Mouse (Mus musculus): Measurements from ENCODE around the gene Prr18.

Prr18 gene

GRCm38 (mm10) chr17:8341360-8341963, 4.2 kb downstream of the Prr18 start:
- no peak for DNase-seq

DNA sequence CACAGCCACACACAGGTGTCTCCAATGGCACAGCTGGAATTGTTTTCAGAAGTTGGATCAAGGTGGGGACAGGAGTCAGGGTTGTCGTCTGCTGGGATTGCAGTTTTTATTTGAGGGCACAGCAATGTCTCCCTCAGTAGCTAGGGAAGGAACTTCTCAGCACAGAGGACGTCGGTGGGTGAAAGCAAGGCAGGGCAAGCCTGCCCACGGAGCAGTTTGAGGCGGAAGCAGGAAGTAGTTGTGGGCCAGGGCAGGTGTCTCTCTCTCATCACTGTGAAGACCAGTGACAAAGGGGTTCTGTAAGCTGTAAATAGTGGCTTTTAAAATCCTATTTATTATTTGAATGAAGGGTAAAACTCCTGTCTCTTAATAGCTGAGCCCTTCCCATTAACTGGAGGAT, 5.4 kb downstream of the Prr18 start:
- no peak for DNase-seq

DNA sequence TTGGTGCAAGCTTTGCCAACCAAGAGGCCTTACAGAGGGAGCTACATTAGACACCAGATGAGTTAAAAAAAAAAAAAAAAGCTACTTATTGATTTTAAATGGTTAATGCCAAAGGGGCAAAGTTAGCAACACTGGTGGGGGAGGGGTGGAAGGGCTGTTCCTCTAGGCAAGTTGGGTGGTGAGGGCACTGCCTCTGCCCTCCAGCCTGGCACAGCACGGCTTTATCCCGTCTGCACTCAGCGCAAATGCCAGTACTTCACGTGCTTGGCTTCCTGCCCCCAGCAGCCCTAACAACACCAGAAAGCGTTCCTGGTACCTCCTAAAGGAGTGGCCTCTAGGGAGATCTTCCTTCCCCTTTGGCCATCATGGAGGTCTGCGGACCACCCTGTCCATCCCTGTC, 6.2 kb downstream of the Prr18 start:
- peak; percentile 86 for DNase-seq

GRCm38 (mm10) chr17:8347765-8348285, 10.6 kb downstream of the Prr18 start:
- DNase-seq = no peak

GRCm38 (mm10) chr17:8348941-8349340, 11.7 kb downstream of the Prr18 start:
- DNase-seq = no peak

- no peak for DNase-seq
Measured at GRCm38 (mm10) chr17:8351088-8351487, 13.8 kb downstream of the Prr18 start.

GRCm38 (mm10) chr17:8355692-8356091, 18.4 kb downstream of the Prr18 start, which contains the start of gene T2:
Gene T2, plus strand, starts transcription at chr17:8355992.
- DNase-seq = no peak

DNA sequence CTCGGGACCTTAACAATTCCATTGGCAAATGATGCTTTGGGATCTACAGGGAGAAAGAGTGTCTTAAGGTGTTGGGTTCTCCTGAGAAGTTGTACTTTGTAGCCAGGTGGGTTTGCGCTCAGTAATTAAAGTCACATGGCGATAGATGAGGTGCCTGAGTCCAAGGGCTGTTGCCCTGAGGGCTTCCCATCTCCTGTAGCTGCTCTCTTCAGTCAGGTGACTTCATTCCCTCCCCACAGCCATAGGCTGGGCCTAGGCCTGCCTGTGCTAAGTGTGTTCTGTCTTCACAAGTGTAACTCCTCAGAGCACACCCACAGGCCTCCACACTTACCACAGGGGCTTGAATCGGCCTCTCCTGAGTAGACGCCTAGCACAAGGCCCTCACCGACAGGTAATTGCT, 20.2 kb downstream of the Prr18 start:
- DNase-seq = no peak

- no peak for DNase-seq
Measured at GRCm38 (mm10) chr17:8360876-8361275, 23.6 kb downstream of the Prr18 start.

GRCm38 (mm10) chr17:8361281-8362103, 24.2 kb downstream of the Prr18 start:
- DNase-seq = no peak

- DNase-seq = no peak
Measured at GRCm38 (mm10) chr17:8367514-8368480, 30.5 kb downstream of the Prr18 start.

DNA sequence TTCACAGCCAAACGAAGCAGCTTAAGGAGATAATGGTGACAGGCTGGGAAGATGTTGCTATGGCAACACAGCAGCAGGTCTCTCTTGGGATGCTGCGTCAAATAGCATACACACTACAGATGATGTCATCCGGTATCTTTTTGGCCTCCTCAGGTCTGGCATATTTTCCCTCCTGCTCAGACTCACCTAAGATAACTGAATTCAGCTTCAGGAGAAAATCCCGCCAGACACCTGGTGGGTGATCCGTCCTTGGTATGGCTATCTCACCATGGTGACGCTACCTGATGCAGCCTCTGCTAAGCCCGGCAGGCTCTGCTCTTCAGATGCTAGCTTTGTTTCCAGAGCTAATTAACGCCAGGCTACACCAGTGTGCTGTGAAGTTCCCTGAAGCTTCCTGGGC, 31.3 kb downstream of the Prr18 start:
- DNase-seq = no peak

- no peak for DNase-seq
Measured at GRCm38 (mm10) chr17:8369171-8369570, 31.9 kb downstream of the Prr18 start.

DNA sequence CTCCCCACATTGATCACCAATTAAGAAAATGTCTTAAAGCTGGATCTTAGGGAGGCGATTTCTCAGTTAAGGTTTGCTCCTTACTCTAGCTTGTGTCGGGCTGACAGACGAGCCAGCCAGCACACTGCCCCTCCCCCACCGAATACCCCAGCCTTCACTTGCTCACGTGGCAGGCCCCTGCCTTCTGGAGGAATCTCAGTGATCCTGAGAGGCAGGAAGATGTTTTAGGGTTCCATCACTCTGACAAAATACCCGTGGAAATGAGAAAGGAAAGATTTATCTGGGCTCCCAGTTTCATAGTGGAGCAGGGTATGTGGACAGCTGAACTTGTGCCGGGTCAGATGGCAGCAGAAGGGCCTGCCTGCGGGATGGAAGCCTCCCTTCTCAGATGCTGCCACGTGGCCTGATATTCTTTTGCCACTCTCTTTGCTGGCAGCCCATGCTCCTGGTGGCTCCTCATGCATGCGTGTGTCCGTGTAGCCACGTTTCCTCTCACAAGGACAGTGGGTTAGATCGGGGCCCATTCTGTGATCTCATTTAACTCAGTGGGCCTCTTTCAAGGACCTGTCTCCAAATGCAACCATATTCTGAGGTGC, 33.5 kb downstream of the Prr18 start:
- no peak for DNase-seq

GRCm38 (mm10) chr17:8371834-8372233, 34.6 kb downstream of the Prr18 start:
- peak; percentile 48 for DNase-seq

GRCm38 (mm10) chr17:8372286-8373046, 35.2 kb downstream of the Prr18 start:
- peak; percentile 76 for DNase-seq

- no peak for DNase-seq
Measured at GRCm38 (mm10) chr17:8377298-8377697, 40.0 kb downstream of the Prr18 start.

- no peak for DNase-seq
Measured at GRCm38 (mm10) chr17:8385441-8385840, 48.2 kb downstream of the Prr18 start.

- DNase-seq = peak; percentile 43
Measured at GRCm38 (mm10) chr17:8388463-8388862, 51.2 kb downstream of the Prr18 start.

DNA sequence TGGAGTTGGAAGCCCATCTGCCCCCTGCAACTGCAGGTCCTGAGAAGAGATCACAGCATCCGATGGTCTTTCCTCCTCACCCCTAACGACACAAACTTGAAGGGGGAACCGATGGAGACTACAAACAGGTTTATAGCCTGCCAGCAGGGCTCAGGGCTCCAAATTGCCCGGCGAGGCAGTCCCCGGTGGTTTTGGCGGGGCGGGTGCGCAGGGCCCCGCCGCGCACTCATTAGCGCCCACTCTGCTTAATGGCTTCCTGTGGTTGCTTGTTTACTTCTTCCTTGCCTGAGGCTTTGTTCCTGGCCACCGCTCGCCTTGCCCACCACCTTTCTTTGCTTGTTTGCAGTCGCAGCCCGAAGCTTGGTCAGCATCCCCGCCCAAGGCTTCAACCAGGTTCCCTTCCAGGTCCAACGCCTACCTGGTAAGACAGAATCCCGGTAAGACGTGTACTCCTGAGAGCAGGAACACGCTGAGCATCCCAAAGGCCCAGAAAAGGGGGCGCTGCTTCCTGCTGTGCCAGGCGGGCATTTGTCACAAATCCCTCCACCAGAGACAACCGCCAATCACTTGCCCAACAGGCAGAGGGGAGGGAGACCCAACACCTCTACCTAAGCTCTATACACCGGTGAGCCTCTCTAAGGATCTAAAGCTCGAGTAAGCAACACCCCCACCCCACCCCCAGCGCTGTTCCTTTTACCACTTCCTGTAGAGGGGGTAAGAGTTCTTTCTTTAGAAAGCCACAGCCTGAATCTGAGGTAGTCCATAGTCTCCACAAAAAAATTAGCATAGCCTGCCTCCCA, 51.9 kb downstream of the Prr18 start:
- no peak for DNase-seq

- DNase-seq = no peak
Measured at GRCm38 (mm10) chr17:8389790-8390095, 52.5 kb downstream of the Prr18 start.
